Mouse (Mus musculus) MEL-GATA-1-ER (cell line): ENCODE data around the gene Pon3.
"Not testable (repeated sequence)": the region's sequence is repeated elsewhere in the genome, so short reads cannot be mapped to it uniquely, and the experiment has no call there.

Source experiments
- DNase-seq: peaks from one replicate; pipeline ENCODE4 v3.0.0-alpha.2; 2012; ENCODE audit warnings: low read depth; ENCODE audit errors: extremely low read depth

The Pon3 gene

GRCm38 (mm10) chr6:5255291-5255690 is 795 bp downstream of the Pon3 start:
- no peak for DNase-seq

GRCm38 (mm10) chr6:5254869-5255268 is 1.2 kb downstream of the Pon3 start:
- no peak for DNase-seq

- DNase-seq = no peak
These were observed 10.2 kb downstream of the Pon3 start for GRCm38 (mm10) chr6:5245926-5246325.

- no peak for DNase-seq
These were observed 17.3 kb downstream of the Pon3 start for GRCm38 (mm10) chr6:5238799-5239198.

GRCm38 (mm10) chr6:5237510-5237909 is 18.6 kb downstream of the Pon3 start:
- no peak for DNase-seq

- no peak for DNase-seq
These were observed 19.2 kb downstream of the Pon3 start for GRCm38 (mm10) chr6:5236843-5237371.

GRCm38 (mm10) chr6:5234563-5234962 is 21.5 kb downstream of the Pon3 start:
- DNase-seq = no peak

GRCm38 (mm10) chr6:5233812-5234211 is 22.3 kb downstream of the Pon3 start:
- no peak for DNase-seq

GRCm38 (mm10) chr6:5232022-5232421 is 24.1 kb downstream of the Pon3 start:
- no peak for DNase-seq

GRCm38 (mm10) chr6:5230261-5230660 is 25.8 kb downstream of the Pon3 start:
- DNase-seq = no peak

- DNase-seq = not testable (repeated sequence)
These were observed 32.5 kb downstream of the Pon3 start for GRCm38 (mm10) chr6:5223551-5223950.

- no peak for DNase-seq
These were observed 34.0 kb downstream of the Pon3 start for GRCm38 (mm10) chr6:5222080-5222479.

- no peak for DNase-seq
These were observed 37.9 kb downstream of the Pon3 start for GRCm38 (mm10) chr6:5218190-5218589.

GRCm38 (mm10) chr6:5207817-5208216 is 48.3 kb downstream of the Pon3 start:
- DNase-seq = no peak

- no peak for DNase-seq
These were observed 56.2 kb downstream of the Pon3 start for GRCm38 (mm10) chr6:5199916-5200315.

GRCm38 (mm10) chr6:5199376-5199905 is 56.6 kb downstream of the Pon3 start:
- no peak for DNase-seq

- no peak for DNase-seq
These were observed 57.5 kb downstream of the Pon3 start for GRCm38 (mm10) chr6:5198590-5198989.

GRCm38 (mm10) chr6:5193693-5194092 is 62.4 kb downstream of the Pon3 start, which contains the start of gene Pon1:
Pon1 (minus strand) TSS chr6:5193946.
- DNase-seq = no peak

- DNase-seq = no peak
These were observed 65.3 kb downstream of the Pon3 start for GRCm38 (mm10) chr6:5190761-5191160.

GRCm38 (mm10) chr6:5189507-5189906 is 66.6 kb downstream of the Pon3 start:
- DNase-seq = no peak

- no peak for DNase-seq
These were observed 67.1 kb downstream of the Pon3 start for GRCm38 (mm10) chr6:5188938-5189337.

GRCm38 (mm10) chr6:5188036-5188435 is 68.0 kb downstream of the Pon3 start:
- DNase-seq = no peak

- DNase-seq = no peak
These were observed 68.5 kb downstream of the Pon3 start for GRCm38 (mm10) chr6:5187586-5187985.
